Mouse (Mus musculus) spleen, postnatal 14 days (tissue): ENCODE results near the gene Pou2f1.

Source experiments
- DNase-seq, 2 experiments: peaks; one replicate each; pipeline ENCODE4 v3.0.0; 2021 to 2022; ENCODE audit warnings: low spot score in 2 of 2

Gene Pou2f1

GRCm38 (mm10) chr1:165882146-165882900, 120.2 kb downstream of the Pou2f1 start:
- DNase-seq: no peak

GRCm38 (mm10) chr1:165878751-165879150, 123.7 kb downstream of the Pou2f1 start:
- no peak for DNase-seq

- DNase-seq: no peak
These were observed 126.8 kb downstream of the Pou2f1 start for GRCm38 (mm10) chr1:165875520-165876284.

- no peak for DNase-seq
These were observed 127.8 kb downstream of the Pou2f1 start for GRCm38 (mm10) chr1:165874645-165875044.

- DNase-seq: no peak
These were observed 133.8 kb downstream of the Pou2f1 start for GRCm38 (mm10) chr1:165868659-165869058.

- DNase-seq: no peak
These were observed 135.7 kb downstream of the Pou2f1 start for GRCm38 (mm10) chr1:165866630-165867280.

- DNase-seq: no peak
These were observed 137.3 kb downstream of the Pou2f1 start for GRCm38 (mm10) chr1:165864864-165865795.

- DNase-seq: no peak
These were observed 140.4 kb downstream of the Pou2f1 start for GRCm38 (mm10) chr1:165862059-165862458.

GRCm38 (mm10) chr1:165861235-165861609, 141.3 kb downstream of the Pou2f1 start:
- DNase-seq: no peak

- DNase-seq: no peak
These were observed 141.9 kb downstream of the Pou2f1 start for GRCm38 (mm10) chr1:165860373-165861234.

GRCm38 (mm10) chr1:165858356-165858755, 144.1 kb downstream of the Pou2f1 start:
- no peak for DNase-seq

- no peak for DNase-seq
These were observed 145.2 kb downstream of the Pou2f1 start for GRCm38 (mm10) chr1:165857279-165857678.

- DNase-seq: no peak
These were observed 146.5 kb downstream of the Pou2f1 start for GRCm38 (mm10) chr1:165855759-165856545.

- peak; percentile 46 to 74 for DNase-seq
These were observed 148.6 kb downstream of the Pou2f1 start for GRCm38 (mm10) chr1:165853729-165854420.

- no peak for DNase-seq
These were observed 149.3 kb downstream of the Pou2f1 start for GRCm38 (mm10) chr1:165853131-165853721.

GRCm38 (mm10) chr1:165852131-165852530, 150.3 kb downstream of the Pou2f1 start:
- no peak for DNase-seq

- DNase-seq: no peak
These were observed 152.7 kb downstream of the Pou2f1 start for GRCm38 (mm10) chr1:165849458-165850445.
